Mouse (Mus musculus) hindbrain, embryonic 14.5 days (tissue): ENCODE measurements around the gene Vmn1r33. TPM values are rescaled to one million over a fixed set of nuclear protein-coding genes. Genes with fewer than 3 reads are reported as not detected.
"Not testable (repeated sequence)": the region's sequence is repeated elsewhere in the genome, so short reads cannot be mapped to it uniquely, and the experiment has no call there.

ENCODE experiments used
- ATAC-seq: fragments of 200-750 bp; cut with Nextera tagmentation; 2 replicates; pipeline ENCODE4 v1.8.0; 2017; ENCODE audit warnings: moderate number of reproducible peaks, mild to moderate bottlenecking, moderate TSS enrichment, moderate library complexity; ENCODE audit not compliant: low FRiP score
- DNase-seq: peaks from one replicate; pipeline ENCODE4 v3.0.0-alpha.2; 2015; ENCODE audit warnings: low spot score
- H3K27ac ChIP-seq: fragments of 300-500 bp; sonication (generic); 2 replicates; pipeline ENCODE4 v1.5.1; 2014; ENCODE audit warnings: mild to moderate bottlenecking, moderate library complexity
- H3K27me3 ChIP-seq: fragments of 300-500 bp; sonication (generic); 2 replicates; pipeline ENCODE4 v1.6.1; 2014; ENCODE audit warnings: mild to moderate bottlenecking, low read length, mixed read lengths; ENCODE audit not compliant: control insufficient read depth, insufficient read depth
- H3K36me3 ChIP-seq: fragments of 300-500 bp; sonication (generic); replicated peaks from 2 replicates; pipeline ENCODE4 v1.6.1; 2014; ENCODE audit not compliant: control insufficient read depth, insufficient read depth
- H3K4me1 ChIP-seq: fragments of 300-500 bp; sonication (generic); replicated peaks from 2 replicates; pipeline ENCODE4 v1.6.1; 2014; ENCODE audit warnings: antibody characterized with exemption, low read length, mixed read lengths; ENCODE audit not compliant: control insufficient read depth, insufficient read depth
- H3K4me2 ChIP-seq: fragments of 300-500 bp; sonication (generic); replicated peaks from 2 replicates; pipeline ENCODE4 v1.6.1; 2014; ENCODE audit warnings: mild to moderate bottlenecking, moderate library complexity
- H3K4me3 ChIP-seq: fragments of 300-500 bp; sonication (generic); replicated peaks from 2 replicates; pipeline ENCODE4 v1.5.1; 2014; ENCODE audit warnings: mild to moderate bottlenecking, low read length
- H3K9ac ChIP-seq: fragments of 300-500 bp; sonication (generic); 2 replicates; pipeline ENCODE4 v1.6.1; 2014
- H3K9me3 ChIP-seq: fragments of 300-500 bp; sonication (generic); 2 replicates; pipeline ENCODE4 v1.6.1; 2016; ENCODE audit warnings: low read length; ENCODE audit not compliant: control insufficient read depth
- WGBS: fragments of 180-500 bp; shearing (Covaris S2); extraction: QIAGEN DNeasy Blood & Tissue Kit; methylation state at CpG from one replicate; pipeline ENCODE4 v1.1.7; 2014; 5-methylcytosine and 5-hydroxymethylcytosine counted together
- polyA plus RNA-seq: library from polyadenylated mRNA; unstranded; fragments of >200 nt; fragmentation: Nextera tagmentation; extraction: Ambion mirVana; gene quantifications from 2 replicates; pipeline ENCODE4 v1.2.1, GENCODE M21; 2014

Vmn1r33 gene
- polyA plus RNA-seq: not detected in 2 replicates

GRCm38 (mm10) chr6:66618182-66618581 lies at the start of gene Vmn1r33:
Vmn1r33 (minus strand) TSS chr6:66618282.
- not testable (repeated sequence) for H3K27ac ChIP-seq, H3K4me3 ChIP-seq, H3K9ac ChIP-seq, DNase-seq, H3K4me1 ChIP-seq, H3K36me3 ChIP-seq, ATAC-seq, H3K9me3 ChIP-seq, H3K27me3 ChIP-seq, H3K4me2 ChIP-seq

DNA sequence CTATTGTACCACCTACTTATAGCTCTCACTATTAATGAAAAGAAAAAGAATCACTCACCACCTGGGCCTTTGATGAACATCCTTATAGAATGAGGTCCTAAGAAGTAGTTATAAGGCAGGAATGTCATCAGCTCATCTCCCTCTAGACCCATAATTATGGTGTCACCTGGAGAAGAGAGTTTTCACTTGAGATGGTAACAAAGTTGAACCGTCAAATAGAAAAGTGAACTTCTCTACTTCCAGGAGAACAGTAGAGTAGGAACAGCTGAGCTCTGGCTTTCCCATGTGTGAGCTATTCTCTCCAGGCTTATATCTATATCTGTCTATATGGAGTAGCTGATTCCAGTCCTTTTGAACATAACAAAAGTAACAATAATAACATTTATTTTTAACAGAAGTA lies 25.7 kb upstream of the Vmn1r33 start, which contains the start of gene Vmn1r34:
Vmn1r34 (minus strand) TSS at position 101 of the 400 bp plus-strand sequence.
- Histone ChIP-seq H3K4me1 (no peaks in the 10 kb centered on the region), H3K27me3 (no peaks in the 10 kb centered on the region), H3K9ac (no peak within 1 kb of the TSS), H3K36me3 (no peaks in the 10 kb centered on the region), H3K9me3 (no peaks in the 10 kb centered on the region), H3K4me2 (no peak within 1 kb of the TSS), H3K27ac (no peak within 1 kb of the TSS), H3K4me3 (no peak within 1 kb of the TSS)
- no peak for DNase-seq
- WGBS: 97% methylated on average over 1 of the region's 1 CpGs
- ATAC-seq: no peak

DNA sequence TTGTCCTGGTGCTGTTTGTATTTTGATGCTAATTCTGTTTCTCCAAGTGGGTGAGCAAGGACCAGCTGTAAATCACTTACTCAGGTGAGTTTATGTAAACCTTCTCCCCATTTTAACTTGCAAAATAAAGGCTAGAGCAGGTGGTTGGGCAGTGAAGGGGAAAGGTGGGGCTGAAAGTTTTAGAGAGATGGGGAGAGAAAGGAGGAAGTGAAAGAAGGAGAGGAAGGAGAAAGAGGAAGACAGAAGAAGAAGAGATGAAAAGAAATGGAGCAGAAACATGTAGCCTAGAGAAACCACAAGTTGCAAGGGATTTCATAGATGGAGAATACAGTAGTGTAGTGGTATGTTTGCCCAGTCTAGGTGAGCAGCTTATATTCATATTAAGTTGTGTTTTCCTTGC lies 22.3 kb downstream of the Vmn1r33 start:
- DNase-seq (no peak), ATAC-seq (no peak)
- Histone ChIP-seq H3K36me3 (no peaks in the 10 kb centered on the region), H3K9ac (no peak overlapping the region), H3K27me3 (no peaks in the 10 kb centered on the region), H3K27ac (no peak overlapping the region), H3K9me3 (no peaks in the 10 kb centered on the region), H3K4me2 (no peak overlapping the region), H3K4me1 (no peaks in the 10 kb centered on the region), H3K4me3 (no peak overlapping the region)

Other genes starting within 250 kb of the Vmn1r33 start
- 17.2 and 18.8 TPM in 2 replicates for gene Mad2l1, start 82.9 kb downstream of the Vmn1r33 start, polyA plus RNA-seq
- 0.10 TPM in 1 of 2 replicates, not detected in the other for gene Vmn1r32, start 58.2 kb downstream of the Vmn1r33 start, polyA plus RNA-seq
- gene Vmn1r34, start 25.6 kb upstream of the Vmn1r33 start, polyA plus RNA-seq: not detected in 2 replicates
- not detected in 2 replicates for gene Vmn1r35, start 67.6 kb upstream of the Vmn1r33 start, polyA plus RNA-seq
- not detected in 2 replicates for gene Vmn1r36, start 100.9 kb upstream of the Vmn1r33 start, polyA plus RNA-seq
- not detected in 2 replicates for gene Vmn1r37, start 111.1 kb upstream of the Vmn1r33 start, polyA plus RNA-seq
- gene Vmn1r38, start 164.3 kb upstream of the Vmn1r33 start, polyA plus RNA-seq: not detected in 2 replicates
- gene Vmn1r39, start 192.3 kb upstream of the Vmn1r33 start, polyA plus RNA-seq: not detected in 2 replicates